Mouse (Mus musculus) midbrain, postnatal 0 days (tissue): Measurements from ENCODE around the gene Wdr74. TPM values are rescaled to one million over a fixed set of nuclear protein-coding genes. Genes with fewer than 3 reads are reported as not detected.
A peak's percentile ranks its signal among the peaks of the same experiment; 100 is the strongest.

Experiments
- ATAC-seq: fragments of 200-750 bp; cut with Nextera tagmentation; 2 replicates; pipeline ENCODE4 v1.8.0; 2017; ENCODE audit warnings: moderate number of reproducible peaks, mild to moderate bottlenecking, moderate TSS enrichment, moderate library complexity; ENCODE audit not compliant: low FRiP score
- DNase-seq: peaks from one replicate; pipeline ENCODE4 v3.0.0-alpha.2; 2015; ENCODE audit warnings: low spot score
- H3K27ac ChIP-seq: fragments of 300-500 bp; sonication (generic); 2 replicates; pipeline ENCODE4 v1.5.1; 2014; ENCODE audit warnings: low read depth, mild to moderate bottlenecking, low read length, mixed read lengths
- H3K27me3 ChIP-seq: fragments of 300-500 bp; sonication (generic); 2 replicates; pipeline ENCODE4 v1.6.1; 2014; ENCODE audit warnings: low read length, control low read depth, mixed read lengths; ENCODE audit not compliant: insufficient read depth
- H3K36me3 ChIP-seq: fragments of 300-500 bp; sonication (generic); 2 replicates; pipeline ENCODE4 v1.6.1; 2014; ENCODE audit warnings: low read length, control low read depth, mixed read lengths; ENCODE audit not compliant: insufficient read depth
- H3K4me1 ChIP-seq: fragments of 300-500 bp; sonication (generic); 2 replicates; pipeline ENCODE4 v1.6.1; 2014; ENCODE audit warnings: mild to moderate bottlenecking, control low read depth, antibody characterized with exemption, low read length, mixed read lengths; ENCODE audit not compliant: insufficient read depth
- H3K4me2 ChIP-seq: fragments of 300-500 bp; sonication (generic); 2 replicates; pipeline ENCODE4 v1.6.1; 2014; ENCODE audit warnings: low read depth, mild to moderate bottlenecking, low read length, mixed read lengths; ENCODE audit not compliant: poor library complexity, severe bottlenecking
- H3K4me3 ChIP-seq: fragments of 300-500 bp; sonication (generic); 2 replicates; pipeline ENCODE4 v1.5.1; 2014; ENCODE audit warnings: low read depth, mild to moderate bottlenecking, low read length, moderate library complexity
- H3K9ac ChIP-seq: fragments of 300-500 bp; sonication (generic); replicated peaks from 2 replicates; pipeline ENCODE4 v1.6.1; 2014; ENCODE audit warnings: mild to moderate bottlenecking, low read length, moderate library complexity, mixed read lengths; ENCODE audit not compliant: poor library complexity, severe bottlenecking
- H3K9me3 ChIP-seq: fragments of 300-500 bp; sonication (generic); 2 replicates; pipeline ENCODE4 v1.6.1; 2016; ENCODE audit warnings: low read length, control low read depth
- CTCF ChIP-seq: IDR thresholded peaks from 2 replicates; pipeline ENCODE4 v1.5.1; 2016; ENCODE audit warnings: antibody characterized with exemption, mild to moderate bottlenecking
- WGBS: fragments of 180-500 bp; shearing (Covaris S2); extraction: QIAGEN DNeasy Blood & Tissue Kit; methylation state at CpG from one replicate; pipeline ENCODE4 v1.1.7; 2014; 5-methylcytosine and 5-hydroxymethylcytosine counted together
- polyA plus RNA-seq: library from polyadenylated mRNA; unstranded; fragments of >200 nt; fragmentation: Nextera tagmentation; extraction: Ambion mirVana; gene quantifications from 2 replicates; pipeline ENCODE4 v1.2.1, GENCODE M21; 2015
- total RNA-seq: library from RNA; depleted of rRNA; stranded (reverse); fragments of >200 nt; gene quantifications from 2 replicates; pipeline ENCODE4 v1.2.3, GENCODE M21; 2014; rRNA removed

Gene Wdr74
- 50.9 and 65.7 TPM in 2 replicates for total RNA-seq
- 85.9 and 88.2 TPM in 2 replicates for polyA plus RNA-seq

- no peak for TF ChIP-seq CTCF
- H3K4me2 ChIP-seq, result peak within 1 kb of the TSS; percentile 92
- peak within 1 kb of the TSS; percentile 75 for H3K9ac ChIP-seq
- H3K27me3 ChIP-seq, result no peaks in the 10 kb centered on the region
- H3K27ac ChIP-seq, result peak within 1 kb of the TSS; percentile 75
- H3K4me3 ChIP-seq, result peak within 1 kb of the TSS; percentile 85
- H3K4me1 ChIP-seq, result no peaks in the 10 kb centered on the region; the same call in 1 of the 2 replicates
- under 1% methylated on average over 32 of the region's 32 CpGs for WGBS
- H3K36me3 ChIP-seq, result peaks cover 21% of the 10 kb centered on the region
- DNase-seq (peak; percentile 96), ATAC-seq (peak; percentile 93)
- no peaks in the 10 kb centered on the region for H3K9me3 ChIP-seq
Measured at GRCm38 (mm10) chr19:8735389-8736159, at the start of gene Wdr74. Wdr74 (plus strand) TSS chr19:8735827.

- ATAC-seq (0 out of 2 replicates have a peak, but pooled peaks have one; percentile 14), DNase-seq (no peak)
- no peaks in the 10 kb centered on the region for H3K36me3 ChIP-seq
- 0 out of 2 replicates have a peak overlapping the region, but pooled peaks have one; percentile 39 for H3K27ac ChIP-seq
- peak; percentile 50 for TF ChIP-seq CTCF
- no peaks in the 10 kb centered on the region for H3K9me3 ChIP-seq
- H3K27me3 ChIP-seq, result no peaks in the 10 kb centered on the region
- no peak overlapping the region for H3K4me3 ChIP-seq
- no peak overlapping the region for H3K4me2 ChIP-seq
- no peaks in the 10 kb centered on the region for H3K4me1 ChIP-seq
- H3K9ac ChIP-seq, result no peak overlapping the region
- WGBS, result 22% methylated on average over 9 of the region's 9 CpGs
Measured at GRCm38 (mm10) chr19:8691871-8692539, 43.6 kb upstream of the Wdr74 start.

- Histone ChIP-seq H3K4me2 (no peak overlapping the region), H3K27ac (peak overlapping the region; percentile 3; the same call in 1 of the 2 replicates)
- TF ChIP-seq CTCF, result no peak
Measured at GRCm38 (mm10) chr19:8692740-8693139, 42.9 kb upstream of the Wdr74 start.

GRCm38 (mm10) chr19:8695330-8695729 is 40.3 kb upstream of the Wdr74 start:
- DNase-seq, result no peak
- H3K9ac ChIP-seq, result no peak overlapping the region
- 51% methylated on average over 5 of the region's 6 CpGs for WGBS

More at GRCm38 (mm10) chr19:8692740-8693139, 42.9 kb upstream of the Wdr74 start:
- Histone ChIP-seq H3K9ac (no peak overlapping the region), H3K9me3 (no peaks in the 10 kb centered on the region), H3K36me3 (no peaks in the 10 kb centered on the region), H3K4me3 (no peak overlapping the region), H3K4me1 (no peaks in the 10 kb centered on the region), H3K27me3 (no peaks in the 10 kb centered on the region)
- ATAC-seq, result no peak
- 66% methylated on average over 5 of the region's 5 CpGs for WGBS
- no peak for DNase-seq

GRCm38 (mm10) chr19:8699652-8700051 is 36.0 kb upstream of the Wdr74 start:
- no peak overlapping the region for H3K27ac ChIP-seq
- no peak overlapping the region for H3K4me3 ChIP-seq
- H3K4me1 ChIP-seq, result no peaks in the 10 kb centered on the region
- ATAC-seq, result no peak
- H3K9ac ChIP-seq, result no peak overlapping the region
- H3K36me3 ChIP-seq, result no peaks in the 10 kb centered on the region
- DNase-seq, result no peak
- no peaks in the 10 kb centered on the region for H3K27me3 ChIP-seq
- TF ChIP-seq CTCF, result no peak; the same call in 1 of the 2 replicates
- no peak overlapping the region for H3K4me2 ChIP-seq
- 83% methylated on average over 9 of the region's 9 CpGs for WGBS
- no peaks in the 10 kb centered on the region for H3K9me3 ChIP-seq

More at GRCm38 (mm10) chr19:8695330-8695729, 40.3 kb upstream of the Wdr74 start:
- no peak; the same call in 1 of the 2 replicates for ATAC-seq
- Histone ChIP-seq H3K4me3 (no peak overlapping the region), H3K4me2 (no peak overlapping the region), H3K9me3 (no peaks in the 10 kb centered on the region), H3K4me1 (no peaks in the 10 kb centered on the region), H3K36me3 (no peaks in the 10 kb centered on the region), H3K27me3 (no peaks in the 10 kb centered on the region), H3K27ac (no peak overlapping the region)
- peak; percentile 31 for TF ChIP-seq CTCF
